Mouse (Mus musculus) CH12.LX (cell line): ENCODE data around the gene Myrf. TPM values are rescaled to one million over a fixed set of nuclear protein-coding genes. Genes with fewer than 3 reads are reported as not detected.

Source experiments
- DNase-seq: peaks from one replicate; pipeline ENCODE4 v3.0.0-alpha.2; 2013; ENCODE audit errors: extremely low read depth
- H3K27ac ChIP-seq: 2 replicates; pipeline ENCODE4 v1.5.1; 2012; ENCODE audit warnings: low read depth, mild to moderate bottlenecking, control low read depth, moderate library complexity; ENCODE audit not compliant: insufficient read depth
- H3K27me3 ChIP-seq: replicated peaks from 2 replicates; pipeline ENCODE3; 2012; ENCODE audit warnings: inconsistent platforms
- H3K36me3 ChIP-seq, 2 experiments: replicated peaks in 1 of 2; 2 replicates each; pipeline versions ENCODE3 to v1.6.1; 2012; ENCODE audit warnings: inconsistent platforms in 1 of 2, low read length in 1 of 2, mild to moderate bottlenecking in 1 of 2, mixed read lengths in 1 of 2, moderate library complexity in 1 of 2; ENCODE audit not compliant: control insufficient read depth in 1 of 2, insufficient read depth in 1 of 2
- H3K4me1 ChIP-seq, 2 experiments: 2 replicates each; pipeline ENCODE4 v1.6.1; 2012; ENCODE audit warnings: inconsistent platforms in 1 of 2, moderate library complexity in 1 of 2; ENCODE audit not compliant: insufficient read depth in 2 of 2, control insufficient read depth in 1 of 2
- H3K4me2 ChIP-seq: 2 replicates; pipeline ENCODE4 v1.6.1; 2012; ENCODE audit warnings: low read depth, mild to moderate bottlenecking, control low read depth; ENCODE audit not compliant: poor library complexity, insufficient read depth, severe bottlenecking
- H3K4me3 ChIP-seq, 3 experiments: fragments of 150-350 bp in 1 of 3; sonication (generic) in 1 of 3; replicated peaks in 1 of 3; 2 replicates each; pipeline versions ENCODE3 to v1.5.1; 2011 to 2012; ENCODE audit warnings: low read depth in 2 of 3, low read length in 2 of 3, mild to moderate bottlenecking in 2 of 3, moderate library complexity in 2 of 3, control low read depth in 1 of 3, improper control_type of control experiment in 1 of 3, inconsistent platforms in 1 of 3, mixed read lengths in 1 of 3; ENCODE audit not compliant: poor library complexity in 1 of 3
- H3K79me2 ChIP-seq: replicated peaks from 2 replicates; pipeline ENCODE4 v1.6.1; 2012; ENCODE audit warnings: mild to moderate bottlenecking, moderate library complexity; ENCODE audit not compliant: control insufficient read depth, poor library complexity, insufficient read depth, severe bottlenecking; ENCODE audit errors: extremely low read depth
- H3K9ac ChIP-seq: 2 replicates; pipeline ENCODE4 v1.6.1; 2012; ENCODE audit warnings: low read depth, mild to moderate bottlenecking, control low read depth, moderate library complexity; ENCODE audit not compliant: insufficient read depth
- H3K9me3 ChIP-seq: replicated peaks from 2 replicates; pipeline ENCODE3; 2012; ENCODE audit warnings: low read length, inconsistent platforms, mixed read lengths
- BHLHE40 ChIP-seq: IDR thresholded peaks from 2 replicates; pipeline ENCODE4 v1.6.1; 2011; ENCODE audit warnings: mild to moderate bottlenecking, low read depth, low read length, improper control_type of control experiment
- CHD2 ChIP-seq: IDR thresholded peaks from 2 replicates; pipeline ENCODE4 v1.6.1; 2011; ENCODE audit warnings: low read length, improper control_type of control experiment
- GABPA ChIP-seq: IDR thresholded peaks from 2 replicates; pipeline ENCODE4 v1.6.1; 2012; ENCODE audit warnings: low read depth, low read length, improper control_type of control experiment, inconsistent platforms; ENCODE audit not compliant: insufficient replicate concordance
- IRF4 ChIP-seq: IDR thresholded peaks from 2 replicates; pipeline ENCODE4 v1.6.1; 2014; ENCODE audit warnings: low read depth, mild to moderate bottlenecking, inconsistent platforms, low read length, improper control_type of control experiment
- JUN ChIP-seq: IDR thresholded peaks from 2 replicates; pipeline ENCODE4 v1.6.1; 2011; ENCODE audit warnings: low read depth, mild to moderate bottlenecking, low read length, improper control_type of control experiment, moderate library complexity; ENCODE audit not compliant: insufficient read depth
- JUND ChIP-seq: conservative IDR thresholded peaks from 2 replicates; pipeline ENCODE4 v1.6.1; 2011; ENCODE audit warnings: low read depth, low read length, improper control_type of control experiment
- MAFK ChIP-seq: IDR thresholded peaks from 2 replicates; pipeline ENCODE4 v1.6.1; 2011; ENCODE audit warnings: low read length, improper control_type of control experiment; ENCODE audit not compliant: insufficient replicate concordance
- MAX ChIP-seq: IDR thresholded peaks from 2 replicates; pipeline ENCODE4 v1.6.1; 2011; ENCODE audit warnings: low read length, improper control_type of control experiment
- MAZ ChIP-seq: IDR thresholded peaks from 2 replicates; pipeline ENCODE4 v1.6.1; 2012; ENCODE audit warnings: low read depth, mild to moderate bottlenecking, inconsistent platforms, low read length, improper control_type of control experiment, moderate library complexity
- MEF2A ChIP-seq: IDR thresholded peaks from 2 replicates; pipeline ENCODE4 v1.6.1; 2014; ENCODE audit warnings: low read depth, mild to moderate bottlenecking, inconsistent platforms, low read length, improper control_type of control experiment, borderline replicate concordance
- POLR2AphosphoS2 ChIP-seq: IDR thresholded peaks from 2 replicates; pipeline ENCODE4 v1.6.1; 2011; ENCODE audit warnings: low read depth, low read length, improper control_type of control experiment
- RCOR1 ChIP-seq: conservative IDR thresholded peaks from 2 replicates; pipeline ENCODE4 v1.6.1; 2012; ENCODE audit warnings: low read depth, mild to moderate bottlenecking, inconsistent platforms, low read length, improper control_type of control experiment
- SMC3 ChIP-seq: IDR thresholded peaks from 2 replicates; pipeline ENCODE4 v1.6.1; 2011; ENCODE audit warnings: low read depth, low read length, improper control_type of control experiment
- TBP ChIP-seq: conservative IDR thresholded peaks from 2 replicates; pipeline ENCODE4 v1.6.1; 2011; ENCODE audit warnings: low read depth, low read length, improper control_type of control experiment
- UBTF ChIP-seq: IDR thresholded peaks from 2 replicates; pipeline ENCODE4 v1.6.1; 2012; ENCODE audit warnings: low read depth, mild to moderate bottlenecking, inconsistent platforms, low read length, improper control_type of control experiment, moderate library complexity
- USF2 ChIP-seq: conservative IDR thresholded peaks from 2 replicates; pipeline ENCODE4 v1.6.1; 2011; ENCODE audit warnings: low read depth, low read length, improper control_type of control experiment
- dilution Hi-C: fragments of 300-500 bp; cut with MboI; formaldehyde crosslinking; loops from 2 replicates; pipeline ENCODE4 v1.14.3; 2020; ENCODE audit warnings: low sequenced_read_pairs; ENCODE audit not compliant: extremely low pct_unique_long_range_greater_than_20kb, extremely low pct_ligation_motif_present
- in situ Hi-C: fragments of 300-500 bp; cut with MboI; formaldehyde crosslinking; loops from 3 replicates; pipeline ENCODE4 v1.14.3; 2019; ENCODE audit warnings: low sequenced_read_pairs, low pct_ligation_motif_present, low pct_unique_long_range_greater_than_20kb, mixed read lengths
- polyA plus RNA-seq: library from polyadenylated mRNA; unstranded; fragments of >175 nt; gene quantifications from 2 replicates; pipeline ENCODE4 v1.2.1, GENCODE M21; 2012; ENCODE audit warnings: low read depth; ENCODE audit not compliant: insufficient read length
- total RNA-seq, 2 experiments: library from RNA; depleted of rRNA; stranded (reverse); fragments of 300-350 nt in 1 of 2; fragments of >200 nt in 1 of 2; gene quantifications; 2 replicates each; pipeline ENCODE4 v1.2.3; 2012 to 2014

Gene Myrf
- total and polyA plus RNA-seq, 3 experiments, result 0.10 to 0.13 TPM; not detected in 1

DNA sequence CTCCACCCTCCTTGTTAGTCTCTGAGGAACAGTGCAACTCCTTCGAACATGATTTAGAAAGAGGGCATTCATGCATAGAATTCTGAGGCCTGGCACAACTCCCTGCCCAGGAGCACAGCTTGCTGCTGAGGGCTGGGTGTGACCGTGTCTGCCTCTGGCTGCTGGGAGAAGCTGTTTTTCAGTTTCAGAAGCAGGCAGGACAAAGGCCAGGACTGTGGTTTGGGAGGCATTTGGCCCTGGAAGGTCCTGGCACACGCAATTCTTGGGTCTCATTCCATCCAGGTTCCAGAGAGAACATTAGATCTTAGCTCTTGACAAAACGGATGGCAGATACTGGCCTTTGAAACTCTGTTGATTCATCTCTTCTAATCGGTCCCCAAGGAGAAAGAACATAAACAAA, 45.3 kb downstream of the Myrf start:
- DNase-seq, result no peak
- no peak overlapping the region for H3K9ac ChIP-seq
- in situ Hi-C loops, result no loop called here
- H3K4me2 ChIP-seq, result no peak overlapping the region
- H3K4me1 ChIP-seq, result peaks cover 4 to 19% of the 10 kb centered on the region in 2 experiments; a peak in 3 of 4 replicates
- peaks cover 3% of the 10 kb centered on the region; the same call in 1 of the 2 replicates for H3K79me2 ChIP-seq
- H3K4me3 ChIP-seq, result no peak overlapping the region
- no peaks in the 10 kb centered on the region for H3K27me3 ChIP-seq
- no peaks in the 10 kb centered on the region for H3K9me3 ChIP-seq
- peaks cover 51 to 91% of the 10 kb centered on the region in 2 experiments for H3K36me3 ChIP-seq
- no peak for TF ChIP-seq USF2
- TF ChIP-seq JUN, result no peak
- no peak for TF ChIP-seq POLR2AphosphoS2
- TF ChIP-seq TBP, result no peak
- TF ChIP-seq SMC3, result no peak
- TF ChIP-seq JUND, result no peak
- TF ChIP-seq MEF2A, result no peak
- H3K27ac ChIP-seq, result no peak overlapping the region
- dilution Hi-C loops, result no loop called here

DNA sequence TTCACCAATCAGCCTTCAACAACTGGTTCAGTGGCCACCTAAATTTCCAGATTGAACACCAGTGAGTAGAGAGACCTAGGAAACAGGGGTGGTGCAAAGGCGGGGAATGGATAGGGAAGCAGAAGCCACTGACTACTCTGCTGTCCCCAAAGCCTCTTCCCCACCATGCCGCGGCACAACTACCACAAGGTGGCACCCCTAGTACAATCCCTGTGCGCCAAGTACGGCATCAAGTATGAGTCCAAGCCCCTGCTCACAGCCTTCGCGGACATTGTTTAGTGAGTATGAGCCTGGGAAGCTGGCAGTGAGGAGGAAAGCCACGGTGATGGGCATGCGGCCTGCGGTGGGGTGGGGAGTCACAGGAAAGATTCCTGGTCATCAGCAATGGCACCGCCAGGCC, 46.2 kb downstream of the Myrf start:
- dilution Hi-C loops, result no loop called here
- Histone ChIP-seq H3K79me2 (no peaks in the 10 kb centered on the region), H3K27me3 (no peaks in the 10 kb centered on the region), H3K9ac (no peak overlapping the region), H3K9me3 (no peaks in the 10 kb centered on the region), H3K36me3 (peaks cover 49 to 91% of the 10 kb centered on the region in 2 experiments), H3K27ac (no peak overlapping the region), H3K4me2 (no peak overlapping the region), H3K4me1 (peaks cover 4 to 26% of the 10 kb centered on the region in 2 experiments; a peak in 3 of 4 replicates), H3K4me3 (no peak overlapping the region)
- in situ Hi-C loops, result no loop called here
- TF ChIP-seq MEF2A (no peak), RCOR1 (no peak), JUN (no peak), MAZ (no peak), IRF4 (no peak), POLR2AphosphoS2 (no peak), UBTF (no peak), GABPA (no peak)
- DNase-seq, result no peak

GRCm38 (mm10) chr19:10191326-10191725, 49.2 kb downstream of the Myrf start:
- no peaks in the 10 kb centered on the region for H3K27me3 ChIP-seq
- H3K9me3 ChIP-seq, result no peaks in the 10 kb centered on the region
- H3K4me1 ChIP-seq, result peaks cover 4 to 22% of the 10 kb centered on the region in 2 experiments; a peak in 3 of 4 replicates
- no peaks in the 10 kb centered on the region for H3K79me2 ChIP-seq
- H3K4me2 ChIP-seq, result no peak overlapping the region
- dilution Hi-C loops (no loop called here), in situ Hi-C loops (no loop called here)
- H3K36me3 ChIP-seq, result peaks cover 65 to 93% of the 10 kb centered on the region in 2 experiments
- no peak overlapping the region for H3K4me3 ChIP-seq
- DNase-seq, result peak; percentile 70
- no peak overlapping the region for H3K9ac ChIP-seq
- H3K27ac ChIP-seq, result 0 out of 2 replicates have a peak overlapping the region, but pooled peaks have one; percentile 14
- TF ChIP-seq JUN (no peak), BHLHE40 (peak; percentile 18; the same call in 1 of the 2 replicates), MAX (peak; percentile 54; the same call in 1 of the 2 replicates), MAFK (no peak), CHD2 (peak; percentile 93), RCOR1 (no peak)
